Mouse (Mus musculus): ENCODE measurements around the gene Crtc2. TPM values are rescaled to one million over a fixed set of nuclear protein-coding genes. Genes with fewer than 3 reads are reported as not detected.
A peak's percentile ranks its signal among the peaks of the same experiment; 100 is the strongest.

Gene Crtc2
- polyA plus RNA-seq (2012; rRNA removed): 60.2 and 77.4 TPM in 2 replicates

DNA sequence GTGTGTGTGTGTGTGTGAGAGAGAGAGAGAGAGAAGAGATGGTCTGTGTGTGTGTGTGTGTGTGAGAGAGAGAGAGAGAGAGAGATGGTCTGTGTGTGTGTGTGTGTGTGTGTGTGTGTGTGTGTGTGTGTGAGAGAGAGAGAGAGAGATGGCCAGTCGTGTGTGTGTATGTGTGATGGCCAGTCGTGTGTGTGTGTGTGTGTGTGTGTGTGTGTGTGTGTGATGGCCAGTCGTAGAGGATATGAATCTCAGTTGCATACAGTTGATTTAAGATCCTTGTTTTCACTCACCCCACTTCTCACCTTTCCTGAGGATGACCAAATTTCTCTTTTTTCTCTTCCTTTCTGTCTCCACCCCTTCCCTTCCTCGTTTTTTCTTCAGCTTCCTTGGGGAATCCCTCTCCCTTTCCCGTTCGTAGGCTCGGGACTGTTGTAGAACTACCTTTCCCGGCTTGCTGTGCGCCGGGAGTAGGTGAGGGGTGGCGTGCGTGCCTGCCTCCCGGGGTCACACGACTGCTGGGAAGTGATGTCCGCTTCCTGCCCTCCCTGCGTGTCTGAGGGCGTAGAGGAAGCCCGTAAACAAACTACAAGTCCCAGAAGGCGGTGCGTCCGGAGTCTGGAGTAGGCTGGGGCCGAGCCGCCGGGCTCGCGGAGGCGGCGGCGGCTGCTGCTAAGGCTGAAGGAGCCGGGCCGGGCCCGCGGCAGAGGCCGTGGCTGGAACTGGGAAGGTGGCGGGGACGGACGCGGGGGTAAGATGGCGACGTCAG lies at the start of gene Crtc2:
Gene Crtc2 (plus strand): TSS at position 511 of the 766 bp plus-strand sequence.
- WGBS: under 1% methylated on average over 40 of the region's 40 CpGs
- TF ChIP-seq CTCF (IDR thresholded peaks at IDR 0.05; ENCODE audit: insufficient read depth, low read length) (no peak), POLR2A (IDR thresholded peaks at IDR 0.05; ENCODE audit: borderline replicate concordance, extremely low read depth, low read depth, low read length) (peak; percentile 29; the same call in 1 of the 2 replicates)
- DNase-seq: peak; percentile 87
- Histone ChIP-seq H3K4me3 (replicated peaks; ENCODE audit: extremely low read depth, low read depth, low read length) (peak within 1 kb of the TSS; percentile 91), H3K4me1 (ENCODE audit: control insufficient read depth, insufficient read depth, low read length) (peaks cover 6% of the 10 kb centered on the region)

DNA sequence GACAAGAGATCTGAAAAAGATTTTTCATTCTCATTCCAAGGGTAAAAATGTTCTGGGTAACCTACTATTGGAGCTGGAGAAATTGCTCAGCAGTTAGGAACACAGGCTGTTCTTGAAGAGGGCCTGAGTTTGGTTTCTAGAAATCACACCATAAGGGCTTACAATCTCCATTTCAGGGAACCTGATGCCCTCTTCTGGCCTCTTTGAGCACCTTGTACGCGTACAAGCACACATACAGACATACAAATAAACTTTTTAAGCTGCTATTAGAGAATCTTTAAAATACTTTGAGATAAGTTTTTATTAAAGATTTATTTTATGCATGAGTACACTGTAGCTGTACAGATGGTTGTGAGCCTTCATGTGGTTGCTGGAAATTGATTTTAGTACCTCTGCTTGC lies 49.4 kb upstream of the Crtc2 start:
- no peak for TF ChIP-seq POLR2A (IDR thresholded peaks at IDR 0.05; ENCODE audit: borderline replicate concordance, extremely low read depth, low read depth, low read length)
- no peak for TF ChIP-seq CTCF (IDR thresholded peaks at IDR 0.05; ENCODE audit: insufficient read depth, low read length)
- Histone ChIP-seq H3K4me1 (ENCODE audit: control insufficient read depth, insufficient read depth, low read length) (peaks cover 2% of the 10 kb centered on the region; the same call in 1 of the 2 replicates), H3K4me3 (replicated peaks; ENCODE audit: extremely low read depth, low read depth, low read length) (no peak overlapping the region)
- DNase-seq: no peak
- WGBS: 94% methylated on average over 2 of the region's 2 CpGs

DNA sequence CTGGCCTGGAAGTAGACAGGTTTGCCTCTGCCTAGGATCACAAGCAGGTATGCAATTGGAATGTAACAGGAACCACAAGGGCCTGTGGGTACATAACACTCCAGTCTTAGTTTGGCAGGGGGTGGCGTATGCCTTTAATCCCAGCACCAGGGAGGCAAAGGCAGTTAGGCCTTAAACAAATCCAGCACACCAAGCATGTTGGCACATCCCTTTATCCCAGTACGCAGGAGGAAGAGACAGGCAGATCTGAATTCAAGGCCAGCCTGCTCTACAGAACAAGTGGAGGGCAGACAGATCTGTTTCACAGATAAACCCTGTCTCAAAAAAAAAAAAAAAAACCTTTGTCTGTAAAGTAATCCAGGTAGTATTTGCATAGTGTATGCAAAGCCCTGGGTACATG lies 45.3 kb upstream of the Crtc2 start:
- Histone ChIP-seq H3K4me1 (ENCODE audit: control insufficient read depth, insufficient read depth, low read length) (peaks cover 12% of the 10 kb centered on the region), H3K4me3 (replicated peaks; ENCODE audit: extremely low read depth, low read depth, low read length) (no peak overlapping the region)
- WGBS: 85% methylated on average over 2 of the region's 2 CpGs
- TF ChIP-seq POLR2A (IDR thresholded peaks at IDR 0.05; ENCODE audit: borderline replicate concordance, extremely low read depth, low read depth, low read length): no peak
- TF ChIP-seq CTCF (IDR thresholded peaks at IDR 0.05; ENCODE audit: insufficient read depth, low read length): no peak
- DNase-seq: no peak

DNA sequence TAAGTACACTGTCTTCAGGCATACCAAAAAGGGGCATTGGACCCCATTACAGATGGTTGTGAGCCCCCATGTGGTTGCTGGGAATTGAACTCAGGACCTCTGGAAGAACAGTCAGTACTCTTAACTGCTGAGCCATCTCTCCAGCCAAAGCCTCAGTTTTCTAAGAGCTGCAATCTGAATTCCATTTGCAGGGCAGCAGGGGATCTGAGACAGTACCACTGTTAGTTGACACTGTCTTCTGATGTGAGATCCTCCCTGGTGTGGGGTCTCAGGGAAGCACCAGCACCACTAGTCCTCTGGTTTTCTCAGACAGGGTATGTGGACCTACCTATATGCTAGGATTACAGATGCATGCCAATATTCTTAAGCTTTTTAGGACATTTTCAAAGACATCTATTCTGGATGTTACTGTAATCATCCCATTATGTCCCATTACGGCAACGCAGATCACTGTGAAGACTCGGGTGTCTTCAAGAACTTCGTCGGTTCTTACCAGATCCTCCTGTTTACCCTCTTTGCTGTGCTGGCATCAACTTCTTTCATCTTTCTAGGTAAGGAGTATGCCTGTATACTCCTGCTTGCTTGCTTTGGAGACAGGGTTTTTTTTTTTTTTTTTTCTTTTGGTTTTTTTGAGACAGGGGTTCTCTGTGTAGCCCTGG lies 43.9 kb upstream of the Crtc2 start:
- WGBS: 88% methylated on average over 5 of the region's 5 CpGs
- Histone ChIP-seq H3K4me3 (replicated peaks; ENCODE audit: extremely low read depth, low read depth, low read length) (no peak overlapping the region), H3K4me1 (ENCODE audit: control insufficient read depth, insufficient read depth, low read length) (peaks cover 12% of the 10 kb centered on the region)
- TF ChIP-seq POLR2A (IDR thresholded peaks at IDR 0.05; ENCODE audit: borderline replicate concordance, extremely low read depth, low read depth, low read length) (no peak), CTCF (IDR thresholded peaks at IDR 0.05; ENCODE audit: insufficient read depth, low read length) (no peak)
- no peak for DNase-seq

DNA sequence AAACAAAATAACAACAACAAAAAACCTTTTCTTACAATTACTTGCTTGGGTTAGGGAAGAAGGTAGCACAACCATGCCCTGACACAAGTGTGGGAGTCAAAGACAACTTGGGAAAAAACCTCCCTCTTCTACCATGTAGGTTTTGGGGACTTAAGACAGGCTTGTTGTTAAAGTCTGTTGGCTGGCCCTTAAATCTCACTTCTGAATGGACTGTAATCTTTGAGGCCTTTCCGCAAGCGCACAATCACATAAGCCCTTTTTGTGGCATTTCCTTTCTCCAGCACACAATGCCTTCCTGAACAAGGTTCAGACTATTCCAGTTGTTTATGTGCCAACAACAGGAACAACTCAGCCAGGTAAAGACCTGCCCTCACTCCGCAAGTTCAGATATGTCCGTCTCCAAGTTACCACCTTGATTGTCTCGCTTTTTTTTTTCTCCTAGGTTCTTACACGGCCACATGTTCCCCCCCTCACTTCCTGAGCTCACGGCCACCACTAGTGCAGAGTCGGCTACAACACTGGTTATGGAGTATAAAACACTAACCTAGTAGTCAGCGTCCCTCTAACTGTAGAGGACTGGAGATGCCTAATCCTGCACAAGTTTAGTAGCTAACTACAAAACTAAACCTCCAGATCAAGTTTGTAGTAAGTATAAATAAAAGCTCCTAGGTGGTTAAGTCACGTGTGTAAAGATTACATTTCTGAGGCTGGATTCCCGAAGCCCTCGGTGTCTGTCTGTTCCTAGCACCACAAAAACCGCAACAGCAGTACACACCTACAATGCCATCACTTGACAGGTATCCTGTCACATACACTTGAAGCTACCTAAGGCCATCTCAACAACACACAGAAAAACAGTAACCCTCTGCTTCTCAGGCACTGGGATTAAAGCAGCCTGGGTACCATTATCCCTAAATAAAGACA lies 42.2 kb upstream of the Crtc2 start:
- 40% methylated on average over 13 of the region's 13 CpGs for WGBS

DNA sequence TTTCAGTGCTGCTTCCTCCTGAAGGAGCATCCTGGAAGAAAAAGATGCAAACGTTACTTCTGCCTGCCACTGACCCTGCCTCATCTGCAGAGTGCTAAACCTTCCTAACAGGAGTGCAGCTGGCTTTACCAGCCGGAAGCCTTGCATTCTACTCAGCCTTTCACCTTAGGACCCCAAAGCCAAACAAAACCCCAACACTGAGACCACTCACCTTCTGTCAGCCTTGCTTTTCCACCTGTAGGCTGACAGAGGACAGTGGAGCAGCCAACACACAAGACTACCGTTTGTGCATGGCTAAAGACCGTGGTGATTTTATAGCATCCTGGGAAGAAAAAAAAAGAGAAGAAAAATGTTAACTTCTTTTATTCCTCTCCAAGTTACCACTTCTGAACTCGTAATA lies 41.2 kb upstream of the Crtc2 start:
- peak overlapping the region; percentile 100 for H3K4me3 ChIP-seq (replicated peaks; ENCODE audit: extremely low read depth, low read depth, low read length)
- no peak for DNase-seq
- WGBS: 4% methylated on average over 5 of the region's 5 CpGs
- no peak for TF ChIP-seq CTCF (IDR thresholded peaks at IDR 0.05; ENCODE audit: insufficient read depth, low read length)
- TF ChIP-seq POLR2A (IDR thresholded peaks at IDR 0.05; ENCODE audit: borderline replicate concordance, extremely low read depth, low read depth, low read length): no peak
- H3K4me1 ChIP-seq (ENCODE audit: control insufficient read depth, insufficient read depth, low read length): peaks cover 12% of the 10 kb centered on the region

More for the DNA sequence above, 42.2 kb upstream of the Crtc2 start:
- TF ChIP-seq POLR2A (IDR thresholded peaks at IDR 0.05; ENCODE audit: borderline replicate concordance, extremely low read depth, low read depth, low read length): no peak
- no peak for TF ChIP-seq CTCF (IDR thresholded peaks at IDR 0.05; ENCODE audit: insufficient read depth, low read length)
- no peak overlapping the region for H3K4me3 ChIP-seq (replicated peaks; ENCODE audit: extremely low read depth, low read depth, low read length)
- peaks cover 12% of the 10 kb centered on the region for H3K4me1 ChIP-seq (ENCODE audit: control insufficient read depth, insufficient read depth, low read length)
- DNase-seq: no peak

DNA sequence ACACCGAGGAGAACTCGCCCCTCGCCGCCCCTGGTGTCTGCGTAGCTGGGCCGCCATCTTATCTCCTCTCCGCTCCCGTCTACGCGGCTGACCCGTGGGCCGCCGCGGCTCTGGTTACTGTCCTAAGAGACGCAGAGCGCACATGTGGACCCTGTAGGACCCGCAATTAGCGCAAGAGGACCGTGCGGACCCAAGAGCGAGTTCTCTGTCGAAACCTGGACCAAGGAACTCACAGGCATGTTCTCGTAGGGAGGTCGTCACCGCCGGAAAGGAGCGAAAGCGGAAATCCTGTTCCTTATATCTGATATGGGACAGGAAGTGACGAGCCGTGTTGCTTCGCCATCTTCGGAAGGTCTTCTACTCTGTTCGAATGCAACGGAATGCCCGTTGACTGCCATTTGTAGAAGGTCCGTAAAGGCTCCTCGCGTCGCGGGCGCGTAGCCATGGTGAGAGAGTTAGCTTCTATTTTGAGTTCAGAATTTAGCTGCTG lies 40.5 kb upstream of the Crtc2 start, which contains the start of the genes Rps27 and Rab13:
Gene Rps27 (minus strand): TSS at position 275 of the 490 bp plus-strand sequence.
Gene Rab13 (plus strand): TSS at position 319 of the 490 bp plus-strand sequence.
- DNase-seq: peak; percentile 92
- H3K4me3 ChIP-seq (replicated peaks; ENCODE audit: extremely low read depth, low read depth, low read length): peak within 1 kb of the TSS; percentile 100
- WGBS: under 1% methylated on average over 42 of the region's 42 CpGs
- no peak for TF ChIP-seq CTCF (IDR thresholded peaks at IDR 0.05; ENCODE audit: insufficient read depth, low read length)
- TF ChIP-seq POLR2A (IDR thresholded peaks at IDR 0.05; ENCODE audit: borderline replicate concordance, extremely low read depth, low read depth, low read length): peak; percentile 100
- peaks cover 11% of the 10 kb centered on the region for H3K4me1 ChIP-seq (ENCODE audit: control insufficient read depth, insufficient read depth, low read length)

DNA sequence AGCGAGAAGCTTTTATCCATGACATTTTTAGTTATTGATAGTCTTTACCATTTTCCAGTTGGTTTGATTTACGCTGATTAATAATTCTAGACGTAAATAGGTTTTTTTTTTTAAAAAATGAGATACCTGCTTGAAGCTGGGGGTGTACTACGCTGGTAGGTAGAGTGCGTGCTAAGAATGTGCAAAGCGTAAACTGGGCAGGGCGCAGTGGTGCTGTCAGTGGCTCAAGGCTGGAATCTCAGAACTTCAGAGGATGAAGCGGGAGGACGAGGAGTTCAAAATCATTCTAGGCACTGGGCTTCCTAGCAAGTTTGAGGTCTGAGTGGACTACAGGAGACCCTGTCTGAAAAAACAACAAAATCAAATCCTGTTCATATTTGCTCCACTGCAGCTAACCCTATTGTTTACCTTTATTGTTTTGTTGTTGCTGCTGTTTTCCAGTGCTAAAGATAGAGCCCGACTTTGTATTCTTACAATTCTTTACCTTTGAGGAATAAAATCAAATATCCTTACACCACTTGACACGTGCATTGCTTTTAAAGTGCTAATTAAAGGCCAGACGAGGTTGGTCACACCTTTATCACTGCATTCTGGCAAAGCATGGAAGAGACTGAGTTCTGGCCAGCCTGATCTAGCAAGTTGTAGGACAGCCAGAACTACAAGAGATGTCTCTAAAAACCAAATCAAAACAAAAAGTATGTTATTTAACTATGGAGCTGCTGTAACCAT lies 39.8 kb upstream of the Crtc2 start:
- Histone ChIP-seq H3K4me3 (replicated peaks; ENCODE audit: extremely low read depth, low read depth, low read length) (peak overlapping the region; percentile 100), H3K4me1 (ENCODE audit: control insufficient read depth, insufficient read depth, low read length) (peaks cover 10% of the 10 kb centered on the region)
- no peak for DNase-seq
- TF ChIP-seq CTCF (IDR thresholded peaks at IDR 0.05; ENCODE audit: insufficient read depth, low read length): no peak
- WGBS: 15% methylated on average over 12 of the region's 12 CpGs
